18 mouse cellular contexts compared by ENCODE assay signal in genomic region chr4:141129190-141129710, GRCm38 (mm10). TPM values are rescaled to one million over a fixed set of nuclear protein-coding genes. Genes with fewer than 3 reads are reported as not detected.
A peak's percentile ranks its signal among the peaks of the same experiment; 100 is the strongest.
DNase-seq lines count a peak whose midpoint lies in the region; ATAC-seq and TF ChIP-seq lines count a peak whose summit lies in the region.
"Had no signal": no experiment of that assay in that cellular context is flagged by ENCODE, and none has a peak within 500 bp of the region (broad histone marks: within the 10 kb centered on the region; RNA-seq: fewer than 3 reads in every experiment).

No protein-coding gene starts in this region.

- no peak for ATAC-seq in kidney, embryonic 16.5 days (ENCODE audit: low FRiP score, low TSS enrichment)
- ATAC-seq in activated CD4-positive, CD25-positive, alpha-beta regulatory T cell, adult 4 months: peak; percentile 40
- ATAC-seq in intestine, embryonic 16.5 days: no peak
- ATAC-seq in megakaryocyte progenitor cell, adult 5-6 weeks (replicated peaks; ENCODE audit: poor library complexity): 0 out of 2 replicates have a peak, but pooled peaks have one; percentile 29
- ATAC-seq in neural tube, embryonic 15.5 days (ENCODE audit: low FRiP score): no peak

- no peaks in the 10 kb centered on the region for H3K27me3 ChIP-seq in kidney, adult 2 months (replicated peaks; ENCODE audit: control insufficient read depth, insufficient read depth, low read length)
- H3K27me3 ChIP-seq in kidney, embryonic 16.5 days (ENCODE audit: insufficient read depth, low read length): no peaks in the 10 kb centered on the region
- no peaks in the 10 kb centered on the region for H3K27me3 ChIP-seq in intestine, embryonic 16.5 days (replicated peaks; ENCODE audit: control insufficient read depth, insufficient read depth, low read length)
- H3K27me3 ChIP-seq in neural tube, embryonic 15.5 days (replicated peaks): no peaks in the 10 kb centered on the region
- H3K27me3 ChIP-seq: hindbrain, embryonic 15.5 days; megakaryocyte, embryonic 14.5 days had no signal

- peak overlapping the region; percentile 8; the same call in 1 of the 2 replicates for H3K27ac ChIP-seq in kidney, adult 2 months (ENCODE audit: insufficient read depth, low read depth, low read length)
- H3K27ac ChIP-seq in kidney, embryonic 16.5 days (ENCODE audit: low read length): no peak overlapping the region
- H3K27ac ChIP-seq in intestine, embryonic 16.5 days (ENCODE audit: low read length): peak overlapping the region; percentile 70
- no peak overlapping the region for H3K27ac ChIP-seq in neural tube, embryonic 15.5 days (replicated peaks)
- H3K27ac ChIP-seq: hindbrain, embryonic 15.5 days had no signal

- no peak for TF ChIP-seq POLR2A in kidney, adult 2 months (IDR thresholded peaks at IDR 0.05; ENCODE audit: low read depth, low read length)

- peaks cover 38% of the 10 kb centered on the region for H3K4me1 ChIP-seq in kidney, adult 2 months (ENCODE audit: control insufficient read depth, insufficient read depth, low read length)
- peaks cover 43% of the 10 kb centered on the region for H3K4me1 ChIP-seq in kidney, embryonic 16.5 days (ENCODE audit: insufficient read depth, low read length)
- H3K4me1 ChIP-seq in intestine, embryonic 16.5 days (ENCODE audit: control insufficient read depth, insufficient read depth, low read length): peaks cover 42% of the 10 kb centered on the region
- peaks cover 41% of the 10 kb centered on the region for H3K4me1 ChIP-seq in neural tube, embryonic 15.5 days

- no peak overlapping the region for H3K4me3 ChIP-seq in kidney, adult 2 months (ENCODE audit: insufficient read depth, low read depth, low read length)
- no peak overlapping the region for H3K4me3 ChIP-seq in kidney, embryonic 16.5 days (ENCODE audit: low read length)
- H3K4me3 ChIP-seq in intestine, embryonic 16.5 days (ENCODE audit: low read length): no peak overlapping the region
- no peak overlapping the region for H3K4me3 ChIP-seq in neural tube, embryonic 15.5 days (replicated peaks)
- H3K4me3 ChIP-seq: hindbrain, embryonic 15.5 days; megakaryocyte, embryonic 14.5 days had no signal

- H3K36me3 ChIP-seq in kidney, adult 2 months (ENCODE audit: control insufficient read depth, insufficient read depth, low read length): no peaks in the 10 kb centered on the region
- no peaks in the 10 kb centered on the region; the same call in 1 of the 2 replicates for H3K36me3 ChIP-seq in kidney, embryonic 16.5 days (ENCODE audit: insufficient read depth, low read length)
- no peaks in the 10 kb centered on the region for H3K36me3 ChIP-seq in intestine, embryonic 16.5 days (ENCODE audit: control insufficient read depth, insufficient read depth, low read length)
- no peaks in the 10 kb centered on the region for H3K36me3 ChIP-seq in neural tube, embryonic 15.5 days
- H3K36me3 ChIP-seq: hindbrain, embryonic 15.5 days had no signal

- H3K9ac ChIP-seq in kidney, embryonic 16.5 days (replicated peaks; ENCODE audit: low read length): no peak overlapping the region
- H3K9ac ChIP-seq in intestine, embryonic 16.5 days (ENCODE audit: low read depth, low read length): no peak overlapping the region
- H3K9ac ChIP-seq in neural tube, embryonic 15.5 days (replicated peaks): no peak overlapping the region
- H3K9ac ChIP-seq: hindbrain, embryonic 15.5 days had no signal

- no peak for TF ChIP-seq CTCF in kidney, adult 2 months (conservative IDR thresholded peaks at IDR 0.05; ENCODE audit: insufficient read depth, insufficient read length, low read depth, low read length)

- no peak overlapping the region for H3K4me2 ChIP-seq in kidney, embryonic 16.5 days (replicated peaks; ENCODE audit: low read depth, low read length)
- H3K4me2 ChIP-seq in intestine, embryonic 16.5 days (ENCODE audit: low read depth, low read length): 0 out of 2 replicates have a peak overlapping the region, but pooled peaks have one; percentile 5
- no peak overlapping the region for H3K4me2 ChIP-seq in neural tube, embryonic 15.5 days
- H3K4me2 ChIP-seq: hindbrain, embryonic 15.5 days had no signal

- WGBS in kidney, adult 2 months: 32% methylated on average over 6 of the region's 6 CpGs
- WGBS in kidney, embryonic 16.5 days: 44% methylated on average over 6 of the region's 6 CpGs
- 19% methylated on average over 6 of the region's 6 CpGs for WGBS in intestine, embryonic 16.5 days
- 75% methylated on average over 6 of the region's 6 CpGs for WGBS in neural tube, embryonic 15.5 days

- no peaks in the 10 kb centered on the region for H3K9me3 ChIP-seq in kidney, embryonic 16.5 days (ENCODE audit: low read length)
- no peaks in the 10 kb centered on the region for H3K9me3 ChIP-seq in intestine, embryonic 16.5 days (ENCODE audit: control insufficient read depth, low read length)
- H3K9me3 ChIP-seq in neural tube, embryonic 15.5 days (replicated peaks): no peaks in the 10 kb centered on the region
- H3K9me3 ChIP-seq: hindbrain, embryonic 15.5 days; megakaryocyte, embryonic 14.5 days had no signal

- no peak for DNase-seq in kidney, adult 2 months
- DNase-seq in heart, adult 18-20 months: no peak
- no peak for DNase-seq in retina, postnatal 1 day
- DNase-seq: cerebellum, postnatal 36 days; heart, adult 11 months; kidney, postnatal 25 days; layer of hippocampus, postnatal 36 days had no signal

RNA-seq across cellular contexts. Expression of gene Szrd1, which starts 10.3 kb away (rescaled TPM):
- polyA plus RNA-seq in kidney, adult 2 months (2012; rRNA removed): 59.3 and 60.3 TPM in 2 replicates
- polyA plus RNA-seq in kidney, embryonic 16.5 days (2015; fragmentation: Nextera tagmentation; extraction: Ambion mirVana): 50.8 and 51.3 TPM in 2 replicates
- polyA plus RNA-seq in activated CD4-positive, CD25-positive, alpha-beta regulatory T cell, adult 4 months (2017; shearing (Covaris generic)): 10 to 100 TPM; 51.2 to 77.0 TPM
- polyA plus RNA-seq in intestine, embryonic 16.5 days (2015; fragmentation: Nextera tagmentation; extraction: Ambion mirVana): 44.4 and 46.4 TPM in 2 replicates
- 33.2 and 43.0 TPM in 2 replicates for total RNA-seq in megakaryocyte progenitor cell, adult 5-6 weeks (2015)
- total RNA-seq in megakaryocyte progenitor cell, adult 5-6 weeks (2017): 38.8 and 52.7 TPM in 2 replicates
- 10 to 100 TPM; 87.6 to 95.7 TPM for total RNA-seq in heart, adult 18-20 months (2021)
- 23.7 and 29.1 TPM in 2 replicates for polyA plus RNA-seq in neural tube, embryonic 15.5 days (2015; fragmentation: Nextera tagmentation; extraction: Ambion mirVana)

RNA-seq across cellular contexts. Expression of gene Fbxo42, which starts 18.5 kb away (rescaled TPM):
- 11.7 and 13.0 TPM in 2 replicates for polyA plus RNA-seq in kidney, adult 2 months (2012; rRNA removed)
- polyA plus RNA-seq in kidney, embryonic 16.5 days (2015; fragmentation: Nextera tagmentation; extraction: Ambion mirVana): 21.1 and 21.9 TPM in 2 replicates
- polyA plus RNA-seq in activated CD4-positive, CD25-positive, alpha-beta regulatory T cell, adult 4 months (2017; shearing (Covaris generic)): 1 to 10 TPM; 5.0 to 7.3 TPM
- 17.9 and 18.5 TPM in 2 replicates for polyA plus RNA-seq in intestine, embryonic 16.5 days (2015; fragmentation: Nextera tagmentation; extraction: Ambion mirVana)
- 15.4 and 16.4 TPM in 2 replicates for total RNA-seq in megakaryocyte progenitor cell, adult 5-6 weeks (2015)
- 10.5 and 11.4 TPM in 2 replicates for total RNA-seq in megakaryocyte progenitor cell, adult 5-6 weeks (2017)
- total RNA-seq in heart, adult 18-20 months (2021): 10 to 100 TPM; 10.4 to 10.8 TPM
- 23.3 and 23.8 TPM in 2 replicates for polyA plus RNA-seq in neural tube, embryonic 15.5 days (2015; fragmentation: Nextera tagmentation; extraction: Ambion mirVana)

RNA-seq across cellular contexts. Expression of gene Spata21, which starts 41.1 kb away (rescaled TPM):
- 0.03 and 0.26 TPM in 2 replicates for polyA plus RNA-seq in kidney, adult 2 months (2012; rRNA removed)
- polyA plus RNA-seq in kidney, embryonic 16.5 days (2015; fragmentation: Nextera tagmentation; extraction: Ambion mirVana): 0.51 and 0.59 TPM in 2 replicates
- polyA plus RNA-seq in activated CD4-positive, CD25-positive, alpha-beta regulatory T cell, adult 4 months (2017; shearing (Covaris generic)): under 1 TPM; 0.29 to 0.88 TPM
- polyA plus RNA-seq in intestine, embryonic 16.5 days (2015; fragmentation: Nextera tagmentation; extraction: Ambion mirVana): 0.22 TPM in 1 of 2 replicates, not detected in the other
- total RNA-seq in megakaryocyte progenitor cell, adult 5-6 weeks (2015): not detected in 2 replicates
- total RNA-seq in megakaryocyte progenitor cell, adult 5-6 weeks (2017): not detected in 2 replicates
- total RNA-seq in heart, adult 18-20 months (2021): not detected
- 0.51 and 0.55 TPM in 2 replicates for polyA plus RNA-seq in neural tube, embryonic 15.5 days (2015; fragmentation: Nextera tagmentation; extraction: Ambion mirVana)
- total RNA-seq: layer of hippocampus, postnatal 36 days; MEL; neutrophil, adult 5-6 weeks had no signal
- polyA plus RNA-seq: C2C12; heart, postnatal 0 days had no signal

RNA-seq across cellular contexts. Expression of gene Necap2, which starts 51.1 kb away (rescaled TPM):
- polyA plus RNA-seq in kidney, adult 2 months (2012; rRNA removed): 60.3 and 64.9 TPM in 2 replicates
- polyA plus RNA-seq in kidney, embryonic 16.5 days (2015; fragmentation: Nextera tagmentation; extraction: Ambion mirVana): 94.5 and 99.0 TPM in 2 replicates
- 100 to 1,000 TPM in 1 of 2 experiments, 10 to 100 TPM in 1; 85.5 to 101 TPM for polyA plus RNA-seq in activated CD4-positive, CD25-positive, alpha-beta regulatory T cell, adult 4 months (2017; shearing (Covaris generic))
- 79.6 and 82.0 TPM in 2 replicates for polyA plus RNA-seq in intestine, embryonic 16.5 days (2015; fragmentation: Nextera tagmentation; extraction: Ambion mirVana)
- 33.5 and 37.1 TPM in 2 replicates for total RNA-seq in megakaryocyte progenitor cell, adult 5-6 weeks (2015)
- total RNA-seq in megakaryocyte progenitor cell, adult 5-6 weeks (2017): 50.4 and 64.3 TPM in 2 replicates
- total RNA-seq in heart, adult 18-20 months (2021): 10 to 100 TPM; 13.4 to 14.5 TPM
- polyA plus RNA-seq in neural tube, embryonic 15.5 days (2015; fragmentation: Nextera tagmentation; extraction: Ambion mirVana): 56.8 and 59.8 TPM in 2 replicates

Comparison
In these comparisons a context has a peak if more than half of its experiments do, and no peak if none do; other contexts are left out.
1. H3K27ac ChIP-seq: peak in kidney, adult 2 months (single experiment) and intestine, embryonic 16.5 days (single experiment); none in kidney, embryonic 16.5 days (single experiment) and neural tube, embryonic 15.5 days (single experiment).
2. ATAC-seq: peak in activated CD4-positive, CD25-positive, alpha-beta regulatory T cell, adult 4 months (single experiment) and megakaryocyte progenitor cell, adult 5-6 weeks (single experiment); none in kidney, embryonic 16.5 days (single experiment), intestine, embryonic 16.5 days (single experiment) and neural tube, embryonic 15.5 days (single experiment).